ENCODE assay signal across 9 mouse cellular contexts in genomic region chr10:63429023-63429340, GRCm38 (mm10). TPM values are rescaled to one million over a fixed set of nuclear protein-coding genes. Genes with fewer than 3 reads are reported as not detected.
DNase-seq lines count a peak whose midpoint lies in the region; ATAC-seq and TF ChIP-seq lines count a peak whose summit lies in the region.
"Had no signal": no experiment of that assay in that cellular context is flagged by ENCODE, and none has a peak within 500 bp of the region (broad histone marks: within the 10 kb centered on the region; RNA-seq: fewer than 3 reads in every experiment).

No protein-coding gene starts in this region.

- no peaks in the 10 kb centered on the region for H3K9me3 ChIP-seq in heart, embryonic 12.5 days (replicated peaks)
- H3K9me3 ChIP-seq in ES-E14 (ENCODE audit: control insufficient read depth, insufficient read depth, low read depth, low read length) = no peaks in the 10 kb centered on the region
- H3K9me3 ChIP-seq in heart, postnatal 0 days (replicated peaks; ENCODE audit: control insufficient read depth, low read length) = no peaks in the 10 kb centered on the region

- no peaks in the 10 kb centered on the region for H3K79me2 ChIP-seq in macrophage (ENCODE audit: inconsistent target)

- peak overlapping the region; percentile 43 for H3K9ac ChIP-seq in heart, embryonic 12.5 days
- peak overlapping the region; percentile 58; the same call in 1 of the 2 replicates for H3K9ac ChIP-seq in ES-E14 (ENCODE audit: insufficient read depth, low read depth, low read length, poor library complexity, severe bottlenecking)
- peak overlapping the region; percentile 38 for H3K9ac ChIP-seq in heart, postnatal 0 days (replicated peaks; ENCODE audit: low read depth, low read length)

- peak overlapping the region; percentile 69 for H3K4me2 ChIP-seq in heart, embryonic 12.5 days
- peak overlapping the region; percentile 77 for H3K4me2 ChIP-seq in heart, postnatal 0 days (ENCODE audit: low read depth, low read length)

- peak overlapping the region; percentile 66 for H3K4me3 ChIP-seq in heart, embryonic 12.5 days
- peak overlapping the region; percentile 59 to 66 for H3K4me3 ChIP-seq in ES-E14 (ENCODE audit: insufficient read depth in 1 of 2, low read depth in 1 of 2, low read length in 2 of 2, poor library complexity in 1 of 2, severe bottlenecking in 1 of 2)
- H3K4me3 ChIP-seq in heart, postnatal 0 days (ENCODE audit: low read depth, low read length) = peak overlapping the region; percentile 89
- peak overlapping the region; percentile 59 for H3K4me3 ChIP-seq in macrophage (ENCODE audit: inconsistent target)

- TF ChIP-seq EP300 in heart, postnatal 0 days (IDR thresholded peaks at IDR 0.05; ENCODE audit: low read depth) = no peak

- no peak for DNase-seq in heart, adult 11 months
- no peak for DNase-seq in ES-E14 (ENCODE audit: low read depth, low spot score)
- no peak for DNase-seq in heart, postnatal 0 days (ENCODE audit: low spot score)
- DNase-seq in right cerebral cortex, postnatal 4 days = no peak
- no peak for DNase-seq in gastrocnemius, postnatal 25 days
- no peak for DNase-seq in spleen, postnatal 14 days (ENCODE audit: low spot score in 2 of 2)

- WGBS in heart, embryonic 12.5 days = 4% methylated on average over 11 of the region's 11 CpGs
- WGBS in heart, postnatal 0 days = 3% methylated on average over 11 of the region's 11 CpGs
- WGBS in macrophage (ENCODE audit: missing documents) = 1% methylated on average over 11 of the region's 11 CpGs

- in situ Hi-C loops in ES-E14 (cut with MboI; ENCODE audit: low sequenced_read_pairs in 2 of 2, unreplicated experiment in 2 of 2) = no loop called here

- no peak overlapping the region for H3K27ac ChIP-seq in heart, embryonic 12.5 days (ENCODE audit: poor library complexity, severe bottlenecking)
- no peak overlapping the region for H3K27ac ChIP-seq in ES-E14 (ENCODE audit: insufficient read depth, low read depth, low read length, poor library complexity, severe bottlenecking)
- peak overlapping the region; percentile 49 for H3K27ac ChIP-seq in heart, postnatal 0 days (ENCODE audit: low read depth)
- no peak overlapping the region for H3K27ac ChIP-seq in macrophage

- no peaks in the 10 kb centered on the region for H3K36me3 ChIP-seq in heart, embryonic 12.5 days
- H3K36me3 ChIP-seq in ES-E14 (ENCODE audit: control insufficient read depth, insufficient read depth, low read length, poor library complexity, severe bottlenecking) (no peaks in the 10 kb centered on the region), macrophage (ENCODE audit: inconsistent target) (no peaks in the 10 kb centered on the region)
- H3K36me3 ChIP-seq in heart, postnatal 0 days (replicated peaks; ENCODE audit: control insufficient read depth, insufficient read depth, low read length) = no peaks in the 10 kb centered on the region

- no peak for ATAC-seq in heart, embryonic 12.5 days (ENCODE audit: insufficient number of reproducible peaks, low FRiP score)
- ATAC-seq in heart, postnatal 0 days (ENCODE audit: insufficient read depth, low read depth) = no peak

- H3K27me3 ChIP-seq in heart, embryonic 12.5 days (replicated peaks) = no peaks in the 10 kb centered on the region
- H3K27me3 ChIP-seq in heart, postnatal 0 days (ENCODE audit: control insufficient read depth, insufficient read depth, low read length) = no peaks in the 10 kb centered on the region

- H3K4me1 ChIP-seq in heart, embryonic 12.5 days (replicated peaks) = no peaks in the 10 kb centered on the region
- H3K4me1 ChIP-seq in ES-E14 (ENCODE audit: control insufficient read depth in 2 of 2, insufficient read depth in 2 of 2, low read length in 2 of 2, poor library complexity in 1 of 2) = peaks cover 0 to 12% of the 10 kb centered on the region in 2 experiments; a peak in 2 of 4 replicates
- no peaks in the 10 kb centered on the region for H3K4me1 ChIP-seq in heart, postnatal 0 days (ENCODE audit: control insufficient read depth, insufficient read depth)

- TF ChIP-seq CTCF in heart, postnatal 0 days (IDR thresholded peaks at IDR 0.05; ENCODE audit: low read depth) = no peak

TF ChIP-seq in ES-E14, 5 proteins besides CTCF, POLR2A, EP300 and RAD21:
- TF ChIP-seq MAFK (IDR thresholded peaks at IDR 0.05; ENCODE audit: insufficient read depth, low read depth, low read length) (no peak), ZNF384 (IDR thresholded peaks at IDR 0.05; ENCODE audit: low read depth, low read length) (no peak), ZC3H11A (IDR thresholded peaks at IDR 0.05; ENCODE audit: borderline replicate concordance, low read depth, low read length) (no peak), CHD2 (IDR thresholded peaks at IDR 0.05; ENCODE audit: low read depth, low read length) (no peak), HCFC1 (IDR thresholded peaks at IDR 0.05; ENCODE audit: borderline replicate concordance, insufficient read depth, low read length) (no peak; the same call in 1 of the 2 replicates)

RNA-seq across cellular contexts. Expression of gene Ctnna3, which starts 0.9 kb away (rescaled TPM):
- 24.0 and 27.3 TPM in 2 replicates for polyA plus RNA-seq in heart, embryonic 12.5 days (2016; fragmentation: Nextera tagmentation; extraction: Ambion mirVana)
- total RNA-seq in ES-E14 (2012; rRNA removed) = not detected in 2 replicates
- 58.4 and 62.6 TPM in 2 replicates for total RNA-seq in heart, postnatal 0 days (2014; rRNA removed; ENCODE audit: low replicate concordance)
- polyA plus RNA-seq in heart, postnatal 0 days (2015; fragmentation: Nextera tagmentation; extraction: Ambion mirVana) = 18.2 and 18.6 TPM in 2 replicates
- not detected for total RNA-seq in macrophage (2018; cell fraction: chromatin; rRNA removed)
- not detected for total RNA-seq in macrophage (2018; cell fraction: cytosol; rRNA removed)
- under 1 TPM in 1 of 26 experiments, not detected in 25; 0.33 TPM for total RNA-seq in macrophage (2018; cell fraction: nucleus; rRNA removed)
- not detected in 3 replicates for polyA plus RNA-seq in macrophage (2018)
- 10 to 100 TPM; 11.0 to 15.8 TPM for total RNA-seq in gastrocnemius, postnatal 25 days (2021)
- total RNA-seq: neutrophil, adult 5-6 weeks had no signal

RNA-seq across cellular contexts. Expression of gene Gm7075, which starts 7.4 kb away (rescaled TPM):
- 0.53 TPM in 1 of 2 replicates, not detected in the other for polyA plus RNA-seq in heart, embryonic 12.5 days (2016; fragmentation: Nextera tagmentation; extraction: Ambion mirVana)
- total RNA-seq in ES-E14 (2012; rRNA removed) = 1.7 and 2.2 TPM in 2 replicates
- not detected in 2 replicates for total RNA-seq in heart, postnatal 0 days (2014; rRNA removed; ENCODE audit: low replicate concordance)
- polyA plus RNA-seq in heart, postnatal 0 days (2015; fragmentation: Nextera tagmentation; extraction: Ambion mirVana) = not detected in 2 replicates
- total RNA-seq in macrophage (2018; cell fraction: chromatin; rRNA removed) = not detected
- total RNA-seq in macrophage (2018; cell fraction: cytosol; rRNA removed) = not detected
- not detected for total RNA-seq in macrophage (2018; cell fraction: nucleus; rRNA removed)
- polyA plus RNA-seq in macrophage (2018) = not detected in 3 replicates
- not detected for total RNA-seq in gastrocnemius, postnatal 25 days (2021)
- total RNA-seq: neutrophil, adult 5-6 weeks had no signal

RNA-seq across cellular contexts. Expression of gene Dnajc12, which starts 46.7 kb away (rescaled TPM):
- 7.7 and 8.2 TPM in 2 replicates for polyA plus RNA-seq in heart, embryonic 12.5 days (2016; fragmentation: Nextera tagmentation; extraction: Ambion mirVana)
- 4.7 and 8.4 TPM in 2 replicates for total RNA-seq in ES-E14 (2012; rRNA removed)
- 3.2 and 3.6 TPM in 2 replicates for total RNA-seq in heart, postnatal 0 days (2014; rRNA removed; ENCODE audit: low replicate concordance)
- polyA plus RNA-seq in heart, postnatal 0 days (2015; fragmentation: Nextera tagmentation; extraction: Ambion mirVana) = 9.5 and 11.0 TPM in 2 replicates
- 1 to 10 TPM; 1.3 to 8.2 (median 2.5) TPM for total RNA-seq in macrophage (2018; cell fraction: chromatin; rRNA removed)
- total RNA-seq in macrophage (2018; cell fraction: cytosol; rRNA removed) = 10 to 100 TPM in 9 of 26 experiments, 1 to 10 TPM in 17; 5.4 to 18.1 (median 9.7) TPM
- 1 to 10 TPM; 1.1 to 5.8 (median 3.2) TPM for total RNA-seq in macrophage (2018; cell fraction: nucleus; rRNA removed)
- 9.2 to 14.2 TPM (median 9.3 TPM) in 3 replicates for polyA plus RNA-seq in macrophage (2018)
- total RNA-seq in gastrocnemius, postnatal 25 days (2021) = 10 to 100 TPM; 14.4 to 15.6 TPM

RNA-seq across cellular contexts. Expression of gene Sirt1, which starts 47.5 kb away (rescaled TPM):
- 4.7 and 4.8 TPM in 2 replicates for polyA plus RNA-seq in heart, embryonic 12.5 days (2016; fragmentation: Nextera tagmentation; extraction: Ambion mirVana)
- total RNA-seq in ES-E14 (2012; rRNA removed) = 27.1 and 34.5 TPM in 2 replicates
- 10.4 and 10.7 TPM in 2 replicates for total RNA-seq in heart, postnatal 0 days (2014; rRNA removed; ENCODE audit: low replicate concordance)
- 2.1 and 2.5 TPM in 2 replicates for polyA plus RNA-seq in heart, postnatal 0 days (2015; fragmentation: Nextera tagmentation; extraction: Ambion mirVana)
- total RNA-seq in macrophage (2018; cell fraction: chromatin; rRNA removed) = 100 to 1,000 TPM in 3 of 26 experiments, 10 to 100 TPM in 23; 23.5 to 168 (median 58.2) TPM
- total RNA-seq in macrophage (2018; cell fraction: cytosol; rRNA removed) = 10 to 100 TPM in 22 of 26 experiments, 1 to 10 TPM in 4; 8.6 to 39.6 (median 15.8) TPM
- total RNA-seq in macrophage (2018; cell fraction: nucleus; rRNA removed) = 100 to 1,000 TPM in 3 of 26 experiments, 10 to 100 TPM in 23; 25.1 to 141 (median 49.8) TPM
- polyA plus RNA-seq in macrophage (2018) = 10.9 to 13.4 TPM (median 13.3 TPM) in 3 replicates
- 1 to 10 TPM; 5.4 to 6.8 TPM for total RNA-seq in gastrocnemius, postnatal 25 days (2021)

Comparison
In these comparisons a context has a peak if more than half of its experiments do, and no peak if none do; other contexts are left out.
1. RNA of gene Ctnna3, which starts 0.9 kb away (total RNA-seq): 58.4 to 62.6 TPM in heart, postnatal 0 days and 11.0 to 15.8 TPM in gastrocnemius, postnatal 25 days; not detected in ES-E14; every median in the first group is over 10 times any median in the second.
2. Peak in every context shown above with its lines, with median percentiles within 50 percentile points of each other: H3K4me3 ChIP-seq and H3K9ac ChIP-seq.